Mouse (Mus musculus) embryonic facial prominence, embryonic 11.5 days (tissue): Measurements from ENCODE around the gene Slc16a7. TPM values are rescaled to one million over a fixed set of nuclear protein-coding genes. Genes with fewer than 3 reads are reported as not detected.

Source experiments
- ATAC-seq: fragments of 200-750 bp; cut with Nextera tagmentation; replicated peaks from 2 replicates; pipeline ENCODE4 v1.8.0; 2017; ENCODE audit warnings: low read depth; ENCODE audit not compliant: insufficient number of reproducible peaks, low FRiP score, low TSS enrichment
- DNase-seq: peaks from one replicate; pipeline ENCODE4 v3.0.0-alpha.2; 2015; ENCODE audit warnings: low spot score
- H3K27ac ChIP-seq: fragments of 300-500 bp; sonication (generic); replicated peaks from 2 replicates; pipeline ENCODE4 v1.5.1; 2014; ENCODE audit warnings: mild to moderate bottlenecking, low read depth, low read length, control low read depth
- H3K27me3 ChIP-seq: fragments of 300-500 bp; sonication (generic); 2 replicates; pipeline ENCODE4 v1.6.1; 2014; ENCODE audit warnings: mild to moderate bottlenecking, low read length, moderate library complexity, mixed read lengths; ENCODE audit not compliant: control insufficient read depth, insufficient read depth
- H3K36me3 ChIP-seq: fragments of 300-500 bp; sonication (generic); replicated peaks from 2 replicates; pipeline ENCODE4 v1.6.1; 2014; ENCODE audit warnings: low read depth, mild to moderate bottlenecking, low read length, moderate library complexity, mixed read lengths; ENCODE audit not compliant: control insufficient read depth, insufficient read depth
- H3K4me1 ChIP-seq: fragments of 300-500 bp; sonication (generic); 2 replicates; pipeline ENCODE4 v1.6.1; 2014; ENCODE audit warnings: low read length, mixed read lengths; ENCODE audit not compliant: control insufficient read depth, insufficient read depth
- H3K4me2 ChIP-seq: fragments of 300-500 bp; sonication (generic); 2 replicates; pipeline ENCODE4 v1.6.1; 2014; ENCODE audit warnings: low read depth, mild to moderate bottlenecking, control low read depth, low read length, moderate library complexity
- H3K4me3 ChIP-seq: fragments of 300-500 bp; sonication (generic); 2 replicates; pipeline ENCODE4 v1.5.1; 2014; ENCODE audit warnings: low read depth, low read length, control low read depth
- H3K9ac ChIP-seq: fragments of 300-500 bp; sonication (generic); replicated peaks from 2 replicates; pipeline ENCODE4 v1.6.1; 2014; ENCODE audit warnings: mild to moderate bottlenecking, control low read depth, low read length
- H3K9me3 ChIP-seq: fragments of 300-500 bp; sonication (generic); replicated peaks from 2 replicates; pipeline ENCODE4 v1.6.1; 2016; ENCODE audit warnings: mild to moderate bottlenecking, low read length, inconsistent platforms, mixed read lengths; ENCODE audit not compliant: control insufficient read depth
- WGBS: fragments of 180-500 bp; shearing (Covaris S2); extraction: QIAGEN DNeasy Blood & Tissue Kit; methylation state at CpG from one replicate; pipeline ENCODE4 v1.1.7; 2014; 5-methylcytosine and 5-hydroxymethylcytosine counted together
- polyA plus RNA-seq: library from polyadenylated mRNA; unstranded; fragments of >200 nt; fragmentation: Nextera tagmentation; extraction: Ambion mirVana; gene quantifications from 2 replicates; pipeline ENCODE4 v1.2.1, GENCODE M21; 2014

Gene Slc16a7
- polyA plus RNA-seq, 1 experiment from 2014 or later: 3.9 TPM

DNA sequence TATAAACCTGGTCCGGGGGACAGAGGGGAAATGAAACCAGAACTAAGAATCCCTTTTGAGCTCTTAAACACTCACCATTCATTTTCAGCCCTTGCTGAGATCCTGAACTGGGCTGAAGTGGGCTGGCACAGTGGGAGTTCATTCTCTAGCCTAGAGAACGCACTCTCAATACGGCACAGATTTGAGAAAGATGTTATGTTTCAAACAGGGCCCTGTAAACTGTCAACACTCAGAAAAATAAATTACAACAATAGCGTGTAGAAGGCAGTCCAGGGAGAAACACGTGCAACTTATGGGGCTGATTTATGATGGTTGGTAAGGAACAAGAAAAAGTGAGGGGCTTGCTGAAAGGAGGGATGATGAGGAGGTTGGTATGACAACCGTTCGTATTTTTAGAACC, 115.5 kb downstream of the Slc16a7 start:
- DNase-seq: no peak
- ATAC-seq: no peak
- WGBS: 70% methylated on average over 7 of the region's 7 CpGs
- Histone ChIP-seq H3K4me3 (no peak overlapping the region), H3K9ac (no peak overlapping the region), H3K36me3 (no peaks in the 10 kb centered on the region), H3K27ac (no peak overlapping the region), H3K4me1 (no peaks in the 10 kb centered on the region), H3K9me3 (no peaks in the 10 kb centered on the region), H3K27me3 (no peaks in the 10 kb centered on the region), H3K4me2 (no peak overlapping the region)

- Histone ChIP-seq H3K27ac (no peak overlapping the region), H3K9me3 (no peaks in the 10 kb centered on the region), H3K9ac (no peak overlapping the region), H3K4me3 (no peak overlapping the region), H3K27me3 (no peaks in the 10 kb centered on the region), H3K4me1 (no peaks in the 10 kb centered on the region), H3K36me3 (no peaks in the 10 kb centered on the region), H3K4me2 (no peak overlapping the region)
- WGBS: 83% methylated on average over 5 of the region's 5 CpGs
- ATAC-seq (no peak), DNase-seq (no peak)
These were observed 117.8 kb downstream of the Slc16a7 start for GRCm38 (mm10) chr10:125271448-125271847.

- H3K9ac ChIP-seq: no peak overlapping the region
- H3K4me2 ChIP-seq: no peak overlapping the region
- no peak for ATAC-seq
- no peak overlapping the region for H3K4me3 ChIP-seq
- no peaks in the 10 kb centered on the region for H3K36me3 ChIP-seq
- H3K27me3 ChIP-seq: no peaks in the 10 kb centered on the region
- no peak for DNase-seq
- WGBS: 71% methylated on average over 5 of the region's 5 CpGs
- H3K27ac ChIP-seq: no peak overlapping the region
- no peaks in the 10 kb centered on the region for H3K4me1 ChIP-seq
- no peaks in the 10 kb centered on the region for H3K9me3 ChIP-seq
These were observed 119.0 kb downstream of the Slc16a7 start for GRCm38 (mm10) chr10:125270266-125270665.

DNA sequence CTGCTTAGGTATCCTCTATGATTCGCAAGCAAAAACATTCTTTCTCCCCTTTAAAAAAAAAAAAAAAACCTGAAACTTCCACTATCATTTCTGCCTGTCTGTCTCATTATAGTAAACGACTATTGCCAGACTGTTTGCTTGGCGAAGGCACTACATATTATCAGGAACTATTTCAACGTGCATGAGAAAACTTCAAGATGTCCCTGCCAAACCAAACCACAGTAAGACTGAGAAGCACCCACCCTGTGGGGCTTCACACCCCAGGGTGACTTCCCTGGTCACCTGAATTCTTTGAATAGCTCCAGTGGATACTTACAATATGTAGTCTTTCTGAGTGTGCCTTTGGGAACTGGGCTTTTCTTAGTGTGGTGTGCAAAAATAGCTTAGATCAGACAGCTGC, 122.9 kb downstream of the Slc16a7 start:
- ATAC-seq (no peak), DNase-seq (no peak)
- H3K4me3 ChIP-seq: no peak overlapping the region
- no peak overlapping the region for H3K27ac ChIP-seq
- H3K36me3 ChIP-seq: no peaks in the 10 kb centered on the region
- 73% methylated on average over 4 of the region's 4 CpGs for WGBS
- H3K9ac ChIP-seq: no peak overlapping the region
- H3K27me3 ChIP-seq: no peaks in the 10 kb centered on the region
- H3K4me1 ChIP-seq: no peaks in the 10 kb centered on the region
- no peaks in the 10 kb centered on the region for H3K9me3 ChIP-seq
- no peak overlapping the region for H3K4me2 ChIP-seq

DNA sequence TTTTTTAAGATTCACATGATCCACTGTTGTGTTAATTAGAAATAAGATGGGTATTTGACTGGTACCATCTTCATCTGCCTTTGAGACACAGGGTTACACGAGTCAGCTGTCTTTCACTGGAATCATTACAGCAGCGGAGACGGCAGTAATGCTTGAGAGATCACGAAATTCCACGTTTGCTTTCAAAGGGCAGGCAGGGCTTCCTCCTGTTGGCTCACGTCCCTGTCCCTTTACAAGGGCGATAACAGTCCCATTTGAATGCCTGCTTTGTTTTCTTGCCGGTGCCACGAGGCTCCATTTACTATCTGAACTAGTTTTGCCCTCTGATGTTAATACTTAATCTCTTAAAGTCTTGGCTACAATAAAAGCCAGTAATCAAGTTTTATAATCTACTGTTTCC, 123.4 kb downstream of the Slc16a7 start:
- 57% methylated on average over 9 of the region's 9 CpGs for WGBS
- ATAC-seq (no peak), DNase-seq (no peak)
- no peak overlapping the region for H3K4me3 ChIP-seq
- H3K27ac ChIP-seq: no peak overlapping the region
- no peak overlapping the region for H3K4me2 ChIP-seq
- no peaks in the 10 kb centered on the region for H3K27me3 ChIP-seq
- H3K36me3 ChIP-seq: no peaks in the 10 kb centered on the region
- no peak overlapping the region for H3K9ac ChIP-seq
- H3K4me1 ChIP-seq: no peaks in the 10 kb centered on the region
- H3K9me3 ChIP-seq: no peaks in the 10 kb centered on the region

GRCm38 (mm10) chr10:125265467-125265866, 123.8 kb downstream of the Slc16a7 start:
- no peak overlapping the region for H3K4me3 ChIP-seq
- ATAC-seq (no peak), DNase-seq (no peak)
- no peaks in the 10 kb centered on the region for H3K4me1 ChIP-seq
- 90% methylated on average over 14 of the region's 14 CpGs for WGBS
- no peak overlapping the region for H3K9ac ChIP-seq
- H3K4me2 ChIP-seq: no peak overlapping the region
- H3K9me3 ChIP-seq: no peaks in the 10 kb centered on the region
- H3K27me3 ChIP-seq: no peaks in the 10 kb centered on the region
- no peak overlapping the region for H3K27ac ChIP-seq
- no peaks in the 10 kb centered on the region for H3K36me3 ChIP-seq

- WGBS: 56% methylated on average over 4 of the region's 4 CpGs
- no peak overlapping the region for H3K27ac ChIP-seq
- 0 out of 2 replicates have a peak, but pooled peaks have one; percentile 39 for ATAC-seq
- DNase-seq: peak; percentile 60
- H3K4me2 ChIP-seq: no peak overlapping the region
- H3K36me3 ChIP-seq: no peaks in the 10 kb centered on the region
- no peak overlapping the region for H3K4me3 ChIP-seq
- no peak overlapping the region for H3K9ac ChIP-seq
- no peaks in the 10 kb centered on the region for H3K27me3 ChIP-seq
- H3K9me3 ChIP-seq: no peaks in the 10 kb centered on the region
- no peaks in the 10 kb centered on the region for H3K4me1 ChIP-seq
These were observed 124.3 kb downstream of the Slc16a7 start for GRCm38 (mm10) chr10:125264938-125265337.

GRCm38 (mm10) chr10:125255904-125256303, 133.4 kb downstream of the Slc16a7 start:
- H3K9ac ChIP-seq: no peak overlapping the region
- DNase-seq: no peak
- WGBS: 90% methylated on average over 4 of the region's 4 CpGs

More at GRCm38 (mm10) chr10:125255904-125256303, 133.4 kb downstream of the Slc16a7 start:
- Histone ChIP-seq H3K4me1 (no peaks in the 10 kb centered on the region), H3K27me3 (no peaks in the 10 kb centered on the region), H3K4me2 (no peak overlapping the region), H3K9me3 (no peaks in the 10 kb centered on the region), H3K27ac (no peak overlapping the region), H3K36me3 (no peaks in the 10 kb centered on the region), H3K4me3 (no peak overlapping the region)
- no peak for ATAC-seq
